Mouse (Mus musculus) heart, embryonic 16.5 days (tissue): ENCODE data around the gene Ear14. TPM values are rescaled to one million over a fixed set of nuclear protein-coding genes. Genes with fewer than 3 reads are reported as not detected.
"Not testable (repeated sequence)": the region's sequence is repeated elsewhere in the genome, so short reads cannot be mapped to it uniquely, and the experiment has no call there.

Experiments used
- ATAC-seq: fragments of 200-750 bp; cut with Nextera tagmentation; replicated peaks from 2 replicates; pipeline ENCODE4 v1.8.0; 2017; ENCODE audit warnings: moderate number of reproducible peaks; ENCODE audit not compliant: insufficient read depth, low FRiP score; ENCODE audit errors: extremely low read depth
- H3K27ac ChIP-seq: fragments of 300-500 bp; sonication (generic); 2 replicates; pipeline ENCODE4 v1.5.1; 2014; ENCODE audit warnings: mild to moderate bottlenecking, low read length, control low read depth, moderate library complexity
- H3K27me3 ChIP-seq: fragments of 300-500 bp; sonication (generic); 2 replicates; pipeline ENCODE4 v1.6.1; 2014; ENCODE audit warnings: low read length, mixed read lengths; ENCODE audit not compliant: control insufficient read depth, insufficient read depth
- H3K36me3 ChIP-seq: fragments of 300-500 bp; sonication (generic); 2 replicates; pipeline ENCODE4 v1.6.1; 2014; ENCODE audit not compliant: control insufficient read depth, insufficient read depth
- H3K4me1 ChIP-seq: fragments of 300-500 bp; sonication (generic); 2 replicates; pipeline ENCODE4 v1.6.1; 2014; ENCODE audit warnings: low read length, mixed read lengths; ENCODE audit not compliant: control insufficient read depth, insufficient read depth
- H3K4me2 ChIP-seq: fragments of 300-500 bp; sonication (generic); 2 replicates; pipeline ENCODE4 v1.6.1; 2014; ENCODE audit warnings: low read depth, mild to moderate bottlenecking, control low read depth, low read length
- H3K4me3 ChIP-seq: fragments of 300-500 bp; sonication (generic); 2 replicates; pipeline ENCODE4 v1.5.1; 2014; ENCODE audit warnings: mild to moderate bottlenecking, control low read depth, low read length
- H3K9ac ChIP-seq: fragments of 300-500 bp; sonication (generic); 2 replicates; pipeline ENCODE4 v1.6.1; 2014; ENCODE audit warnings: low read length, control low read depth
- H3K9me3 ChIP-seq: fragments of 300-500 bp; sonication (generic); replicated peaks from 2 replicates; pipeline ENCODE4 v1.6.1; 2016; ENCODE audit warnings: low read length; ENCODE audit not compliant: control insufficient read depth
- WGBS: fragments of 180-500 bp; shearing (Covaris S2); extraction: QIAGEN DNeasy Blood & Tissue Kit; methylation state at CpG from one replicate; pipeline ENCODE4 v1.1.7; 2014; 5-methylcytosine and 5-hydroxymethylcytosine counted together
- polyA plus RNA-seq: library from polyadenylated mRNA; unstranded; fragments of >200 nt; fragmentation: Nextera tagmentation; extraction: Ambion mirVana; gene quantifications from 2 replicates; pipeline ENCODE4 v1.2.1, GENCODE M21; 2015

Ear14 gene
- polyA plus RNA-seq, 1 experiment from 2014 or later = not detected

DNA sequence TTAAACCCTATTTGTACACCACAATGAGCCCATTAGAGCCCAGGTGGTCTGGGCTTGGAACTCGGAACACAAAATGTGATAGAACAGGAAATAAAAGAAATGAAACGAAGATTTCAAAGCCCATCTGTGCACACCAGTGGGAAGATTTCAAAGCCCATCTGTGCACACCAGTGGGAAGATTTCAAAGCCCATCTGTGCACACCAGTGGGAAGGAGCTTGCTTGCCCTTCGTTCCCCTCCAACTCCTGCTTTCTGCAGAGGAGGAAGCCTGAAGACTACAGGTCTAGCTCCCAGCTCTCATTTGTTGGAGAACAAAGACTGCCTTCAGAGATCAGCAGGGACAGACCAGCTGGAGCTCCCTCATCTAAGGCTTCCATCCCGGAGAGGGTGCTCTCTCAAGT is 30.2 kb upstream of the Ear14 start:
- H3K36me3 ChIP-seq, H3K27me3 ChIP-seq, H3K4me3 ChIP-seq, H3K4me1 ChIP-seq, H3K27ac ChIP-seq, H3K4me2 ChIP-seq, H3K9ac ChIP-seq, ATAC-seq, H3K9me3 ChIP-seq: not testable (repeated sequence)
- 47% methylated on average over 4 of the region's 4 CpGs for WGBS

DNA sequence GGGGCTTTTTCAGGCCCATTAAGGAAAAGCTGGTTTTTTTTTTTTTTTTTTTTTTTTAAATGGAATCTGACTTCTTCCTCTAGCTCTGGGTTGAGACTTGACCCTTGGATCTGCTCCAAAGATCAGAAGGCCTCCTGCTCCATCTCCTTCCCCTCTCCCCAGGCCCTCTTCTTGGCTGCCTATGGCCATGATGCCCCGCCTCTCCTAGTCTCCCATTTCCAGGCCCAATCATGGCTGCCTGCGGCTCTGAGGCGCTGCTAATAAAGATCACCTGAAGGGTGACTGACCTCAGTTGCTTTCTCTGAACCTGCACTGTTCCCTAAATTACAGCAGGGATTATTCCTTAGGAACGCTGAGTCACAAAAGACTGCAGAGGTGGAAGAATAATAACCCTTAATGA is 29.3 kb upstream of the Ear14 start:
- no peaks in the 10 kb centered on the region for H3K36me3 ChIP-seq
- H3K27ac ChIP-seq = no peak overlapping the region
- H3K27me3 ChIP-seq = no peaks in the 10 kb centered on the region
- no peak overlapping the region for H3K4me2 ChIP-seq
- peaks cover 4% of the 10 kb centered on the region; the same call in 1 of the 2 replicates for H3K4me1 ChIP-seq
- no peak overlapping the region for H3K9ac ChIP-seq
- no peaks in the 10 kb centered on the region for H3K9me3 ChIP-seq
- H3K4me3 ChIP-seq = no peak overlapping the region
- ATAC-seq = no peak
- 87% methylated on average over 4 of the region's 4 CpGs for WGBS

DNA sequence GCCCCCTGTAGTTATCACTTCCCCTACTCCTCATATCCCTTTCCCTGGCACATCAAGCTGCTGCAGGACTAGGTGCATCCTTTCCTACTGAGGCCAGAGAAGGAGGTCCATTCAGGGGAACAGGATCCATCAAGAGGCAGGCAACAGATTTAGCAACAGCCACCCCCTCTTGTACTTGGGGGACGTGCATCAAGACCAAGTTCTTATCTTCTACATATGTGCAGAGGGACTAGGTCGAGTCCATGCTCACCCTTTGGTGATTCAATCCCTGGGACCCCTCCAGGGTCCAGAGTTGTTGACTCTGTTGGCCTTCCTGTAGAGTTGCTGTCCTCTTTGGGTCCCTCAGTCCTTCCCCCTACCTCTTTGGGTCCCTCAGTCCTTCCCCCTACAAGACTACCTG is 22.1 kb upstream of the Ear14 start:
- H3K4me3 ChIP-seq, ATAC-seq, H3K27ac ChIP-seq, H3K4me1 ChIP-seq, H3K9ac ChIP-seq, H3K36me3 ChIP-seq, H3K27me3 ChIP-seq, H3K4me2 ChIP-seq, H3K9me3 ChIP-seq: not testable (repeated sequence)
- 64% methylated on average over 2 of the region's 2 CpGs for WGBS

DNA sequence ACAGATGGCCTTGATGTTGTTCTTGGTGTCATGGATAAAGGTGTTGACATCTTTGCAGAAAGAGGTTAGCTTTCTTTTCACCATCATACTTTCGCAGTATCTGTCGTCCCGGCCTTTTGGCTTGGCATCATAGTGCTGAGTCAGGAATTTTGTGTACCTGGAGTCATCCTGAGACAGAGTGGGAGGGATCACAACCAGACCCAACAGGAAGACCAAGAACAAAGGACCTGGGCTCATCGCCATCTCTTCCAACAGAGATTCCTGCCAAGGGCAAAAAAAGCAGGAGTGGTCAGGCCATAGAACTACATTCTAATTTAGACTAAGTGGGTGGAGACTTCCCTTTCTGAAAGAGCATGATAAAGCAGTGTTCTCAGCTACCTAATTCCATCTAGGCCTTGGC is 7.5 kb upstream of the Ear14 start:
- H3K9me3 ChIP-seq = no peaks in the 10 kb centered on the region
- ATAC-seq = no peak
- WGBS = 83% methylated on average over 4 of the region's 4 CpGs
- no peaks in the 10 kb centered on the region for H3K36me3 ChIP-seq
- no peak overlapping the region for H3K9ac ChIP-seq
- no peak overlapping the region for H3K4me3 ChIP-seq
- H3K27ac ChIP-seq = no peak overlapping the region
- no peaks in the 10 kb centered on the region for H3K4me1 ChIP-seq
- no peaks in the 10 kb centered on the region for H3K27me3 ChIP-seq
- H3K4me2 ChIP-seq = no peak overlapping the region

DNA sequence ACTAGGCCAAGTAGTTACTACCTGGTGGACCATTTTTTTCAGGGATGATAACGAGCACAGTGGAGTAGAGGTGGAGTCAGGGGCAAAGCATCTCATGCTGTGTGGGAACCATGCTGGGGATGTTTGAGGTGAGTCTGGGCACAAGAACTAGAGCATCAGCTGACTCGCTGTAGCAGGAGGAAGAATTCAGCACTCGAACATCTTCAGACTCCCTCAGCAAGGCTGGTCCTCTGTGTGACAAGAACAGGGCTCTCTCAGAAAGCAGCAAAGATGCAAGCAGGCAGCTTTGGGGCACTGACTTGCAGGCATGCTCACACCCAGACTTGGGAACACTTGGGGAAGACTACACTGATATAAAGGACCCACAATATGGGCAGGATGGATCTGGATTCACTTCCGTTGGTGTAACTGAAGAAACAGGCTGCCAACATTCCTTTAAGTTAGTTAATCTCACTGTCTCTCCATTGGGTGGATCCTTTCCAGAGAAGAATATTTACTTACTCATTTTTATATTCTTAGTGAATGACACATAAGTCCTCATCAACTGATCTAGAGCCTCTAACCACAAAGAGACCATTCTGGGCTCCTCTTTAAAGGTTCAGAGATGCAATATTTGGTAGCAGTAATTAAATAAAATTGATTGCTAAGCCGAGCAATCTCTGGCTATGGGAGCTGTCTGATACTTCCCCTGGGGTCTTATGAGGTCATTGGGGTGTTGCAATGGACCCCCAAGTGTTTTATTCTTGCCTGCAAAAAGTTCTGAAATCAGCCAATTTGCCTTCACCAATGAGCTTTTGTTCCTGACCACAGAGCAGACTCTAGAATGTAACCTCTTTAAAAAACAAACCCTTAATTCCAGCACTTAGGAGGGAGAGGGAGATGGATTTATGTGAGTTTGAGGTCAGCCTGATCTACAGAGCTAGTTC is 3.8 kb upstream of the Ear14 start, which contains the start of gene Ang2:
Gene Ang2, minus strand, starts transcription at position 51 of the 926 bp plus-strand sequence.
- Histone ChIP-seq H3K4me1 (no peaks in the 10 kb centered on the region), H3K9ac (no peak within 1 kb of the TSS), H3K4me2 (no peak within 1 kb of the TSS), H3K27me3 (no peaks in the 10 kb centered on the region), H3K36me3 (no peaks in the 10 kb centered on the region), H3K9me3 (no peaks in the 10 kb centered on the region), H3K4me3 (no peak within 1 kb of the TSS), H3K27ac (no peak within 1 kb of the TSS)
- ATAC-seq = no peak
- 71% methylated on average over 5 of the region's 5 CpGs for WGBS

DNA sequence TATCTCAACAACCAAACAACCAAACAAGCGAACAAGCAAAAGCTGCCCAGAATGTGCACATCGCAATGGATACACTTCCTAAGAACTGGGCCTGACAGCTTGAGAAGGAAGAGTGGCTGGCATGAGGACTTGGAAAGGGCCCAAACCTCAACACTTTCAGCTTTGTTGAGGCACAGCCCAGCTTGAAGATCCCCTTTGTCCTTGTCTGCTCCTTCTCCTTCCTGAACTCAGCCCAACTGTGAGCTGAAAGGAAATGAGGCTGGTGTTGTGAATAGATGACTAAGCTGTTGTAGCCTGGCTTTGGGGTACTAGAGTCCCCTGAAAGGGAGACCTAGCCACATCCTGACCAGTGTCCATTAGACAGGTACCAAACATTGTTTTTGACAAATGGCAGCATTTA is 3.1 kb upstream of the Ear14 start:
- no peak overlapping the region for H3K4me3 ChIP-seq
- no peaks in the 10 kb centered on the region for H3K4me1 ChIP-seq
- 97% methylated on average over 2 of the region's 2 CpGs for WGBS
- no peaks in the 10 kb centered on the region for H3K9me3 ChIP-seq
- H3K36me3 ChIP-seq = no peaks in the 10 kb centered on the region
- H3K9ac ChIP-seq = no peak overlapping the region
- ATAC-seq = no peak
- H3K27ac ChIP-seq = no peak overlapping the region
- H3K27me3 ChIP-seq = no peaks in the 10 kb centered on the region
- H3K4me2 ChIP-seq = no peak overlapping the region

DNA sequence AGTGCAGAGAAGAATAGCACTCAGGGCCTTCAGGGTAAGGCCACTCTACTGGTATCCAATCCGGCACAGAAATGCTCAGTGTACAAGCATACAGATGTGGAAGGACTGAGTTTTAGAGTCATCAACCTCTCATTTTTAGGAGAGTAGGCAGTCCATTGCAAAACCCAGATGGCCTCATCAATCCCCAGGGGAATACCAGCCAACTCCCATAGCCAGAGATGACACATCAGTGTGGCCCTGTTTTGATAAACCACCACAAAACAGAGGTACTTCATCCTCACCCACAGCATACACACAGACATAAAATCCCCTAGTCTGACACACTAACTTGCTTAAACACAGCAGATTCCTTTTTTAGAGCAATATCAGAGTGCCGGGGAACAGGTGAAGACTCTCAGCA is 2.7 kb upstream of the Ear14 start:
- H3K27me3 ChIP-seq = no peaks in the 10 kb centered on the region
- no peaks in the 10 kb centered on the region for H3K9me3 ChIP-seq
- H3K36me3 ChIP-seq = no peaks in the 10 kb centered on the region
- H3K9ac ChIP-seq = no peak overlapping the region
- no peak overlapping the region for H3K4me2 ChIP-seq
- no peaks in the 10 kb centered on the region for H3K4me1 ChIP-seq
- no peak overlapping the region for H3K4me3 ChIP-seq
- WGBS = 86% methylated on average over 2 of the region's 2 CpGs
- ATAC-seq = no peak
- H3K27ac ChIP-seq = no peak overlapping the region

DNA sequence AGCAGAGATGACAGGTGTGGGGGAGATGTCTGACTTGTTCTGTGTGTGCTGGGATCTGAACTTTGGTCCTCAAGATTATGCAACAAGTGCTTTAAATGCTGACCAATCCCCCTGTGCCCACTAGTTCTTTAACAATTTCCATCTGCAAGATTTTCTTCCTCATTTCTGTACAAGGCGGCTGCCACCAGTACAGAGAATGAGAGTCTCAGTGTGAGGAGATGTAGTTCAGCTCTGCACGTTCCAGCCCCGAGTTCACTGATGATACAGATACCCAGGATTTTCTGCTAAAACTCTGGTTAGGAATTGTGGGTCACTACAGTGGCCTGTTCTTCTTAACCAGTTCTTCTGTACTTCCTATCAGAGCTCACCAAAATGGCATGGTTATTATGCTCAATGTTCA is 16.9 kb downstream of the Ear14 start:
- not testable (repeated sequence) for H3K4me2 ChIP-seq, H3K9me3 ChIP-seq, H3K27me3 ChIP-seq, H3K4me3 ChIP-seq, H3K27ac ChIP-seq, H3K9ac ChIP-seq, ATAC-seq, H3K4me1 ChIP-seq, H3K36me3 ChIP-seq
- 89% methylated on average over 3 of the region's 3 CpGs for WGBS

DNA sequence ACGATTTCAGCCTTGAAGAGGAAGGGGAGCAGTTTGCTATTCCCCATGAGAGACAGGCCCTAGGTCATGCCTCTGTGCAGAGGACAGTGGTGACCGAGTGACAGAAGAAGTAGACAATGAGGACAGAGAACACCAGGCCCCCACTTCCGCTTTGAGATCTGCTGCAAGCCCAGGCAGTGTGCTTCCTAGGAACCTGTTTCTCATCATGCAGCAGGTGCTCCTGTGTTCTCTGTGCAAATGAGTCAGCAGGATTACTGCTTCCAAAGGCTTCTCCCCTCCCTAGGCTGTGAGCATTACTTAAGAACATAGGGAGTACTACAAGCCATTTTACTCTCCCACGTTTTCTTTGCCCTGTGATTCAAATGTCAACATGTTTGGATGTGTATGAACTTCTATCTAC is 26.5 kb downstream of the Ear14 start:
- not testable (repeated sequence) for ATAC-seq, H3K9me3 ChIP-seq, H3K4me2 ChIP-seq, H3K4me3 ChIP-seq, H3K4me1 ChIP-seq, H3K9ac ChIP-seq, H3K27me3 ChIP-seq, H3K27ac ChIP-seq, H3K36me3 ChIP-seq
- 49% methylated on average over 4 of the region's 4 CpGs for WGBS
